Mouse (Mus musculus) stomach, postnatal 0 days (tissue): ENCODE results near the gene Mrpl2.

ENCODE experiments used
- CTCF ChIP-seq: IDR thresholded peaks from 2 replicates; pipeline ENCODE4 v1.5.1; 2016; ENCODE audit warnings: antibody characterized with exemption, low read depth, mild to moderate bottlenecking, moderate library complexity
- EP300 ChIP-seq: optimal IDR thresholded peaks from 2 replicates; pipeline ENCODE3; 2016; ENCODE audit warnings: antibody characterized with exemption

DNA sequence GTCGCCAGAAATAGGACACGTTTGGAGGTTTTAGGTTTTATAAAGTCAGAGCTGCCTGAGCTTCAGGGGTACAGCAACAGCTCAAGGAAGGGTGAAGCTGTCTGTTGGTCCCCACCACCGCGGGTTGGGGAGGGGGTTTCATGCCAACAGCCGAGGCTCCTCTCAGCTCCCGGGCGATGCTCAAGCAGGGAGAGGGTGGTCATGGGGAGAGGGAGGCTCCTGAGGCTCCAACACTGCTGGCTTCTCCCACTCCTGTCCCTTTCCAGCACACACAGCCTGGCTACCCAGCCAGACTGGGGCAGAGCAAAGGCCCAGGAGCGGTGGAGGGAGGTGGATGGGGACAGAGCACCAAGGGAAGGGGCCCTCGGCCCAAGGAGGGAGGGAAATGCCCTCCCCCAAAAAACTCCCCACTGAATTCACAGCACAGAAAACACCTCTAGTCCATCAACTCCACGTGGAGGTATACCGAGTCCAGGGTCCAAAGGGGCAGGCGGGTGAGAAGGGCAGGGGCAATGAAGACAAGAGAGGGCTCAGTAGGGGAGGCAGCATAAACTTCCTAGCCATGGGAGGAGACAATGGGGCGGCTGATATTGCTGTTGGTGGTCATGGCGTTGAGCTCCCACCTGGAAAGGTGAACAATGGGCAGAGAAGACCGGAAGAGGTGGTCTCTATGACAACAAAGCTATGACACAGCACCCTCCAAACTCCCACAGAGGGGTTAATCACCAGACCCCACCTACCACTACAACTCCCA, 28.7 kb downstream of the Mrpl2 start:
- TF ChIP-seq CTCF (no peak), EP300 (no peak)
